Mouse (Mus musculus) intestine, embryonic 15.5 days (tissue): Measurements from ENCODE around the gene Incenp. TPM values are rescaled to one million over a fixed set of nuclear protein-coding genes. Genes with fewer than 3 reads are reported as not detected.
"Not testable (repeated sequence)": the region's sequence is repeated elsewhere in the genome, so short reads cannot be mapped to it uniquely, and the experiment has no call there.

ENCODE experiments used
- ATAC-seq: fragments of 200-750 bp; cut with Nextera tagmentation; 2 replicates; pipeline ENCODE4 v1.8.0; 2017; ENCODE audit warnings: moderate TSS enrichment, moderate library complexity
- H3K27ac ChIP-seq: fragments of 300-500 bp; sonication (generic); 2 replicates; pipeline ENCODE4 v1.5.1; 2015; ENCODE audit warnings: mild to moderate bottlenecking, inconsistent platforms
- H3K27me3 ChIP-seq: fragments of 300-500 bp; sonication (generic); replicated peaks from 2 replicates; pipeline ENCODE4 v1.6.1; 2015; ENCODE audit warnings: inconsistent platforms
- H3K36me3 ChIP-seq: fragments of 300-500 bp; sonication (generic); 2 replicates; pipeline ENCODE4 v1.6.1; 2015; ENCODE audit warnings: inconsistent platforms
- H3K4me1 ChIP-seq: fragments of 300-500 bp; sonication (generic); replicated peaks from 2 replicates; pipeline ENCODE4 v1.6.1; 2015; ENCODE audit warnings: inconsistent platforms
- H3K4me2 ChIP-seq: fragments of 300-500 bp; sonication (generic); replicated peaks from 2 replicates; pipeline ENCODE4 v1.6.1; 2015; ENCODE audit warnings: mild to moderate bottlenecking, inconsistent platforms
- H3K4me3 ChIP-seq: fragments of 300-500 bp; sonication (generic); replicated peaks from 2 replicates; pipeline ENCODE4 v1.5.1; 2015; ENCODE audit warnings: inconsistent platforms
- H3K9ac ChIP-seq: fragments of 300-500 bp; sonication (generic); 2 replicates; pipeline ENCODE4 v1.6.1; 2015; ENCODE audit warnings: inconsistent platforms
- H3K9me3 ChIP-seq: fragments of 300-500 bp; sonication (generic); 2 replicates; pipeline ENCODE4 v1.6.1; 2016; ENCODE audit warnings: inconsistent platforms
- WGBS: fragments of 180-500 bp; shearing (Covaris S2); methylation state at CpG from one replicate; pipeline ENCODE4 v1.1.7; 2015; 5-methylcytosine and 5-hydroxymethylcytosine counted together
- polyA plus RNA-seq: library from polyadenylated mRNA; unstranded; fragments of >200 nt; fragmentation: Nextera tagmentation; extraction: Ambion mirVana; gene quantifications from 2 replicates; pipeline ENCODE4 v1.2.1, GENCODE M21; 2015

Incenp gene
- polyA plus RNA-seq, 1 experiment from 2014 or later, result 87.6 TPM

DNA sequence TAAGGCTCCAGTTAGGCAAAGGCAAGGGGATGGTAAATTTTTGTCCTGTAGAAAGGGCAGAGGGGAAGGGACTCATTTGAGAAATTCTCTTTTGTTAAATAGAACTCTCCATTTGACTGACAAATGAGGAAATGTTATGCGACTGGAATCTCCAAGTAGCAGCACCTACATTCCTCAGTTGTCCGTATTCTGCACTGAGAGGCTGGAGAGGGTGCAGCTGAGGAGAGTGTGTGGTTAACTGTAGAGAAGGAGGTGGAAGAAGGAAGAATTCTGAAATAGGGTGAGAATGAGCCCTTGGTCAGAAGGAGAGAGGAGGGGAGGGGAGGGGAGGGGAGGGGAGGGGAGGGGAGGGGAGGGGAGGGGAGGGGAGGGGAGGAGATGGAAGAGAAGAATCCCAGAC is 34.6 kb upstream of the Incenp start:
- 61% methylated on average over 2 of the region's 2 CpGs for WGBS
- ATAC-seq, result no peak

DNA sequence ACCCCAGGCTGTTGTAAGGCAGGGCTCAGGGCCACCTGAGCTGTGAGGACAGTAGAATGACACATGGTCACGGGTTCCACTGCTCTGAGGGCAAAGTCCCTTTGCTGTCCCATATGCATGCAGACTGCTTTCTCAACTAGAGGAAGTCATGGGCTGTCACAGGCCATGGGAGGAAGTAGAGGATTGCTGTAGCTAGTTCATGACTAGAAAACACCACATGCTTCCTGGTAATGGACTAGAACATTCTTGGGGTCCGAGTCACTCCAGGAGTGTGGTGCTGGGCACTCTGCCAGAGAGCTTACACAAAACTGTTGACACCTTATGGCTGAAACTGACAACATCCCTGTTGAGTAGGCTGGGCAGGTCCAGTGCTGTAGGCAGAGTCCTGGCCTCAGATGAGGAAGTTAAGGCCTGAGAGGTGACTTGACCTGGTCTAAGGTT is 31.8 kb upstream of the Incenp start:
- H3K4me3 ChIP-seq, H3K27me3 ChIP-seq, H3K27ac ChIP-seq, H3K4me1 ChIP-seq, H3K9me3 ChIP-seq, H3K9ac ChIP-seq, H3K4me2 ChIP-seq, H3K36me3 ChIP-seq: not testable (repeated sequence)
- WGBS, result 56% methylated on average over 2 of the region's 2 CpGs
- peak; percentile 71 for ATAC-seq

More for the DNA sequence above, 34.6 kb upstream of the Incenp start:
- H3K27me3 ChIP-seq, result no peaks in the 10 kb centered on the region
- no peaks in the 10 kb centered on the region for H3K9me3 ChIP-seq
- 0 out of 2 replicates have a peak, but pooled peaks cover 1% of the 10 kb centered on the region for H3K4me1 ChIP-seq
- H3K36me3 ChIP-seq, result no peaks in the 10 kb centered on the region
- H3K4me2 ChIP-seq, result no peak overlapping the region
- H3K9ac ChIP-seq, result no peak overlapping the region
- no peak overlapping the region for H3K27ac ChIP-seq
- H3K4me3 ChIP-seq, result no peak overlapping the region

- no peaks in the 10 kb centered on the region for H3K9me3 ChIP-seq
- no peaks in the 10 kb centered on the region for H3K36me3 ChIP-seq
- no peak overlapping the region for H3K9ac ChIP-seq
- H3K4me2 ChIP-seq, result no peak overlapping the region
- 77% methylated on average over 9 of the region's 9 CpGs for WGBS
- H3K4me1 ChIP-seq, result peaks cover 3% of the 10 kb centered on the region; the same call in 1 of the 2 replicates
- no peak overlapping the region for H3K4me3 ChIP-seq
- H3K27ac ChIP-seq, result no peak overlapping the region
- no peaks in the 10 kb centered on the region for H3K27me3 ChIP-seq
- no peak for ATAC-seq
Observed at GRCm38 (mm10) chr19:9928089-9928488, 28.7 kb upstream of the Incenp start.

DNA sequence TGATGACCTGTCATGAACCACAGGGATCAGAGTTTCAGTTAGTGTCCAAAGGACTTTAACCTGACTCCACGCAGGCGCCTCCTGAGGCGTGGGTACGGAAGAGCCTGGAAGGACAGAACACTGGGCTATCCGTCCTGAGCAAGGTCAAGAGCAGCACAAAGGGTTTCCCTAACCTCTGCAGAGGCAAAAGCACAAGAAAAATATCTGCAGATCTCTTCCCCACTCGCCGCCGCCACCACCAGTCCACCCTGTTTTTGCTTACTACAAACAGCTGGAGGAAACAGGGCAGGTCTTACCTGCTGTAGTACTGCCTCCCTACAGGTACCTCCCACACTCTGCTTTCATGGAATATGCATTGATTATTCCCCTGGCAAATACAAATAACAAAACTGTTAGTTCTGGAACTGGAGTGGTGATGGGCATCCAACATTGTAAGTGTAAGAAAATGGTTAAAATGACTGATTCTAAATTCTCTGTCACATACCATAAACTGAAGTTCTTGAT is 25.5 kb upstream of the Incenp start:
- H3K9me3 ChIP-seq, result no peaks in the 10 kb centered on the region
- peaks cover 3% of the 10 kb centered on the region; the same call in 1 of the 2 replicates for H3K4me1 ChIP-seq
- no peaks in the 10 kb centered on the region for H3K36me3 ChIP-seq
- no peak overlapping the region for H3K4me3 ChIP-seq
- no peak overlapping the region for H3K4me2 ChIP-seq
- ATAC-seq, result no peak
- 63% methylated on average over 8 of the region's 8 CpGs for WGBS
- no peaks in the 10 kb centered on the region for H3K27me3 ChIP-seq
- H3K27ac ChIP-seq, result no peak overlapping the region
- no peak overlapping the region for H3K9ac ChIP-seq

DNA sequence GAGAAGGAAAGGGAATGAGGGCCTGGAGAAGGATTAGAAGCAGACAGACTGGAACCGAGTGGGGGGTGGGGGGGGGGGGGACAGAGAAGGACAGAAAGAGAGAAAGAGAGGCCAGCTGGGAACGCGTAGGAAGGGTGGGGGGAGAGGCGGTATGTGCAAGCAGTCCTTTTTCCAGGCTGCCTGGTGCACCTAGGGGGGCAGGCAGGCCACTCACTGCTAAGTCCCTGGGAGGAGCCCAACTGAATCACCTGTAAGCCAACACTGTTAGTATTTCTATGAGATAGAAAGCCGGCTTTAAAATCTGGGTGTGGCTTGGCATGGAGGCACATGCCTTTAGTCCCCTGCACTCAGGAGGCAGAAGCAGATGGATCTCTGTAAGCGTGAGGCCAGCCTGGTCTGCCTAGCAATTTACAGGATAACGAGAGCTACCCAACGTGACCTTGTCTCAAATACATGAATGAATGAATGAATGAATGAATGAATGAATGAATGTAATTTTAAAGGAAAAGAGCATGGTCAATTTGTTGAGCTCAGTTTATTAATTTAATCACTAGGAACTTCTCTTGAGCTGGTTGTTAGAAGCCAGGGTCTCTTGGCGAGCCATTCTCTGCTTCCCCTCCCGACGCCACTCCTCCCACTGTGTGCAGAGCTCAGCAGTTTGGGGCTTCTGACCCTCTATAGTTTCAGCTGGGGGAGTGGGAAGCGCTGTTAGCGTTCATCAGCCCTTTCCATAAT is 24.9 kb upstream of the Incenp start:
- peak; percentile 68 for ATAC-seq
- Histone ChIP-seq H3K4me3 (no peak overlapping the region), H3K9ac (no peak overlapping the region), H3K9me3 (no peaks in the 10 kb centered on the region), H3K4me2 (no peak overlapping the region), H3K36me3 (no peaks in the 10 kb centered on the region), H3K27me3 (no peaks in the 10 kb centered on the region), H3K4me1 (peaks cover 3% of the 10 kb centered on the region; the same call in 1 of the 2 replicates), H3K27ac (no peak overlapping the region)
- WGBS, result 31% methylated on average over 13 of the region's 13 CpGs

DNA sequence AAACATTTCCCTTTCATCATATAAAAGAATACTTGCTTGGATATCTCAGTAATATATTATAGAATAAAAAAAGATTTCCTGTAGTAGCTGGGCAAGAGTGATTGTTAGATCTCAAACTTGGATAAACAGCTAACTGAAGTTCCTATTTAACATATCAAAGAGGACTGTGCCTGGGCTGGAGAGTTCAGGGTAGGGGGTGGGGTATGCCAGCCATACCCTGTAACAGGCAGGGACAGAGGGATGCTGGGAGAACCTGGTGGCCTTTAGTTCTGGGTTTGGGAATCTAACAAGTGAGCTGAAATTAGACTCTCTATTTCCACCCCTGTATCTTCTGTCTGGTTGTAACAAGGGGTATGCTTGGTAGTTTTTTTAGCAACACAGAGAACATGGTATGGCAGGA is 23.7 kb upstream of the Incenp start:
- H3K27me3 ChIP-seq, result no peaks in the 10 kb centered on the region
- H3K27ac ChIP-seq, result no peak overlapping the region
- H3K36me3 ChIP-seq, result no peaks in the 10 kb centered on the region
- peaks cover 3% of the 10 kb centered on the region; the same call in 1 of the 2 replicates for H3K4me1 ChIP-seq
- no peak overlapping the region for H3K9ac ChIP-seq
- H3K9me3 ChIP-seq, result no peaks in the 10 kb centered on the region
- ATAC-seq, result no peak
- H3K4me2 ChIP-seq, result no peak overlapping the region
- H3K4me3 ChIP-seq, result no peak overlapping the region

DNA sequence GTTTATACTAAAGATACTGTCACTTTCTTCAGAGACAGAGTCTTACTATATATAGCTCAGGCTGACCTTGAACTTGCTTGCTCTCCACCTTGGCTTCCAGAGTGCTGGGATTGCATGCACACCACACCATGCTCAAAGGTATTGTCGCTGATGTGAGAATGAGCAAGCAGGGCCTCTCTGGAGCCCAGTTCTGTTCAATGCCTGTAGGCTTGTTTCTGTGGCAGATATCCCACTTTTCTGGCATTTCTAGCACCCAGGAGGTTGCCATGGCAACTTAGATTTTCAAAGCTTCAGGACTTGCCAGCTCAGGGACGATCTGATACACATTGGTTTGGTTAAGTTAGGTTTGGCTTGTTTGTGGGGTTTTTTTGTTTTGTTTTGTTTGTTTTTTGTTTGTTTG is 22.9 kb upstream of the Incenp start:
- ATAC-seq, result no peak
- WGBS, result 21% methylated on average over 2 of the region's 2 CpGs
- Histone ChIP-seq H3K4me3 (no peak overlapping the region), H3K36me3 (no peaks in the 10 kb centered on the region), H3K27me3 (no peaks in the 10 kb centered on the region), H3K27ac (no peak overlapping the region), H3K4me1 (peaks cover 3% of the 10 kb centered on the region; the same call in 1 of the 2 replicates), H3K4me2 (no peak overlapping the region), H3K9me3 (no peaks in the 10 kb centered on the region), H3K9ac (no peak overlapping the region)

DNA sequence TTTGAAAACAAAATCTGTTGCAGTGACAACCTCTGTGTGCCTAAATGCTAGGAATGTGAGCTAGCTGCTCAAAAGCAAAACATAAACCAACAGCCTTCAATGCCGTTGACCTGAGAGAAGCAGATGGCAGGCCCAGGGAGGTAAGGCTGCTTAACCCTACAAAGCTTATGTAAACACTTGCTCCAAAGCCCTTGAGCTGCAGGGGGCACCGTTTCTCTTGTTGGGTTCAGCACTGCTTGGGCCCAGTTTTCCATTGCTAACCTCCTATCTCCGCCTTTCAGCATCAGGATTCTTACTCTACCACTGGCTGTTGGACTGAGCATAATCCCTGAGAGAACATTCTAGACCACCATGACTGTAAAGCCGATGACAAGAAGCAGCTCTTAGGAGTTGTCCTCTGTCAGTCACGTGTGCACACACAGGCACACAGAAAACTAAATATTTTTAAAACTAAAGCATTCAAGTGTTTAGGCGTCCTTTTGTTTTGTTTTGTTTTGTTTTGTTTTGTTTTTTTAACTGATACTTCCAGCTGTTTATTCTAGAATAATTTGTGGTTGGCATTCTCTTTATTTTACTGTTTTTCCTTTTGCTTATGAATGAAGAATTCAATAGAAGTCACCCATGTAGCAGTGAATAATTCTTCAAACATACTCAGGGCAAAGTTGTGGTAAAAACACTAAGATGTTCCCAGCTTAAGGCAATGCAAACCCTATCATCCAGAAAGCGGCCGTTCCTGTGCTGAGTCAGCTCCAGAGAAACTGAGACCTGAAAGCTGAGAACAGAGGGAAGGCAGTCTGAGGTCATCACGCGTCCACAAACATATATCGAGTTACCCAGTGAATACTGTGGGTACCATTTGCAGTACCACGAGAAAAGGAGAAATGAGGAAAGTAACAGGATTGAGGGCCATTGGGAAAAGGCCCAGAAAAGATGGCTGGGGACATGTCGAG is 21.8 kb upstream of the Incenp start:
- Histone ChIP-seq H3K4me2 (no peak overlapping the region), H3K27ac (no peak overlapping the region), H3K27me3 (no peaks in the 10 kb centered on the region), H3K9me3 (no peaks in the 10 kb centered on the region), H3K9ac (no peak overlapping the region), H3K4me1 (peaks cover 3% of the 10 kb centered on the region; the same call in 1 of the 2 replicates), H3K4me3 (no peak overlapping the region), H3K36me3 (no peaks in the 10 kb centered on the region)
- WGBS, result 55% methylated on average over 13 of the region's 13 CpGs
- no peak for ATAC-seq

DNA sequence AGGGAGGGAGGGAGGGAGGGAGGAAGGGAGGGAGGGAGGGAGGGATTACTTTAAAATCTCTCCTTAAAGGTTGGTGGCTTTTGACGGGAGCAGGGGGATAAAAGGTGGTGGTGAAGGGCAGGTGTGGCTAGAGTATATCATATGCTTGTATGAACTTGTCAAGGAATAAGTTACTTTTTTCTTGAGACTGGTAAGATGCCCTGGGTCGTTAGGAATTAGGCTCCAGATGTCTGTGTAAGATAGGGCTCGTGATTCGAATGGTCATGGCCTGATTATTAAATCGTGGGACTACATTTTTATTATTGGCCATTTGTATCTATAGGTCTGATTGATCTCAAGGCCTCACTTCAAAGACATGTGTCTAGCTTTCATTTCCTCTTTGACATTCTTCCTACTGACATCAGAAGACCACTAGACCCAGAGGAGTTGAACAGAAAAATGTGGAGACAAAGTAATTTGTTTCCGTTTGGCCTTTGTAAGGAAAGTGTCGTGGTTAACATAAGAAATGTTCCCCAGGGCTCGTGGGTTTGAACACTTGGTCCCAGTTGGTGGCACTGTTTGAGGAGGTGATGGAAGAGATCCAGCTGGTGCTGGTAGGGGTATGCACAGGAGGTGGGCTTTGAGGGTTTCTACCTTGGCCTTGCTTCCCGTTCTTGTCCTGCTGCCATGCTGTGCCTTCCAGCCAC is 19.0 kb upstream of the Incenp start:
- no peaks in the 10 kb centered on the region for H3K4me1 ChIP-seq
- H3K9me3 ChIP-seq, result no peaks in the 10 kb centered on the region
- H3K36me3 ChIP-seq, result no peaks in the 10 kb centered on the region
- H3K27me3 ChIP-seq, result no peaks in the 10 kb centered on the region
- H3K9ac ChIP-seq, result no peak overlapping the region
- H3K4me2 ChIP-seq, result no peak overlapping the region
- H3K27ac ChIP-seq, result no peak overlapping the region
- ATAC-seq, result no peak
- H3K4me3 ChIP-seq, result no peak overlapping the region
- 65% methylated on average over 9 of the region's 9 CpGs for WGBS

DNA sequence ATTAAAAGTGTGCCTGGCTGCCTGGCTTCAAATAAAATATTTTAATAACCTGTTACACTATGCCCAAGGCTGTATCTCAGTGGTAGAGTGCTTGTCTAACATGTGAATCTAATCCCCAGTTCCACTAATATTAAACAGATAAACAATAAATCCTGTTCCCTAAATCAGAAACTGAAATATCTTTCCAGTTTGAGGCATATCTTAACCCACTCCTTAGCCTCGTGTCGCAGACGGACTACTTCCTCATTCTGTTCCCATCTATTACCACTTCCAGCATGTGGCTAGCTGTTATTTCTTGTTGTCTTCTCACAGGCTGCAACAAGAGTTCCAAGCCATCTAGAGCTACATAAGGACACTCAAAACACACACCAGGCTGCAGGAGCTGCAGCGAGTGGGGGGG is 18.4 kb upstream of the Incenp start:
- H3K9ac ChIP-seq, result no peak overlapping the region
- H3K27me3 ChIP-seq, result no peaks in the 10 kb centered on the region
- no peak overlapping the region for H3K27ac ChIP-seq
- no peak overlapping the region for H3K4me3 ChIP-seq
- 70% methylated on average over 4 of the region's 4 CpGs for WGBS
- no peak for ATAC-seq
- H3K4me1 ChIP-seq, result no peaks in the 10 kb centered on the region
- no peak overlapping the region for H3K4me2 ChIP-seq
- no peaks in the 10 kb centered on the region for H3K9me3 ChIP-seq
- no peaks in the 10 kb centered on the region for H3K36me3 ChIP-seq

DNA sequence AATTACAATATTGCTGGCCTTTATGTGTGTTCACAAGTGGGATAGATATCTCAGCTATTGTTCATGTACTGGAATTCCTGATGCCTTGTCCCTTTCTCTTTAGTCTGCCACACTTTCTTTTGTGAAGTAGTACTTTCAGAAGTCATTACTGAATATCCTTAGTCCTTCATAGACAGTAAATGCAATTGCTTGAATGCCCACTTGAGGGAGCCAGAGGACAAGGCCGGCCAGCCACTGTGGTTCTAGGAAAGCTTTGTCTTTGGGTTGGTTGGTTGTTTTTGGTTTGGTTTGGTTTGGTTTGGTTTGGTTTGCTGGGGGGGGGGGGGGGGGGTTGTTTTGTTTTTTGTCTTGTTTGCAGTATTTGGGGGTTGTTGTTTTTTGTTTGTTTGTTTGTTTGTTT is 16.6 kb upstream of the Incenp start:
- no peak overlapping the region for H3K4me2 ChIP-seq
- H3K9me3 ChIP-seq, result no peaks in the 10 kb centered on the region
- no peak for ATAC-seq
- H3K4me1 ChIP-seq, result no peaks in the 10 kb centered on the region
- no peak overlapping the region for H3K4me3 ChIP-seq
- no peak overlapping the region for H3K27ac ChIP-seq
- no peaks in the 10 kb centered on the region for H3K36me3 ChIP-seq
- no peaks in the 10 kb centered on the region for H3K27me3 ChIP-seq
- no peak overlapping the region for H3K9ac ChIP-seq
- WGBS, result 0% methylated on average over 1 of the region's 1 CpGs

DNA sequence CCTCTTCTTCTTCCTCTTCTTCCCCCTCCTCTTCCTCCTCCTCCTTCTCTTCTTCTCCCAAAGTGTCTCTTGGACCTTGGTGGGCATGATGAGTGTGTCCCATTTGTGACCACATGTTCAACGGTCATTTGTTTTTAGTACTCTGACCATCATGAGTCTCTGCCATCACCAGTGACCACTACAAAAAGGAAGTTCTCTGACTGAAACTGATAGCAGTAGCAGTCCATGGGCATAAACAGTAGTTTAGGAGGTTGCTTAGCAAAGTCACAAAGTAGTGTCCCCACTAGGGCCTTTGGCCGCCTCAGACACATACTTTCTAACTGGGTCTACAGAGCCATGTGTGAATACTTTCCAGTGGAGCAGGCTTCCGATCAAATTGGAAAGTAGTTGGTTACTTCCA is 15.0 kb upstream of the Incenp start:
- 80% methylated on average over 3 of the region's 3 CpGs for WGBS
- ATAC-seq, result no peak
- Histone ChIP-seq H3K4me1 (no peaks in the 10 kb centered on the region), H3K4me2 (no peak overlapping the region), H3K27ac (no peak overlapping the region), H3K9me3 (no peaks in the 10 kb centered on the region), H3K36me3 (no peaks in the 10 kb centered on the region), H3K27me3 (no peaks in the 10 kb centered on the region), H3K9ac (no peak overlapping the region), H3K4me3 (no peak overlapping the region)
